Mouse (Mus musculus) lung, embryonic 16.5 days (tissue): Measurements from ENCODE around the gene Limch1. TPM values are rescaled to one million over a fixed set of nuclear protein-coding genes. Genes with fewer than 3 reads are reported as not detected.
A peak's percentile ranks its signal among the peaks of the same experiment; 100 is the strongest.

Experiments
- ATAC-seq: fragments of 200-750 bp; cut with Nextera tagmentation; 2 replicates; pipeline ENCODE4 v1.8.0; 2017; ENCODE audit warnings: low read depth, mild to moderate bottlenecking, moderate library complexity
- H3K27ac ChIP-seq: fragments of 300-500 bp; sonication (generic); 2 replicates; pipeline ENCODE4 v1.5.1; 2014; ENCODE audit warnings: mild to moderate bottlenecking, control low read depth, low read length
- H3K27me3 ChIP-seq: fragments of 300-500 bp; sonication (generic); 2 replicates; pipeline ENCODE4 v1.6.1; 2014; ENCODE audit warnings: low read depth, low read length, mixed read lengths; ENCODE audit not compliant: control insufficient read depth, insufficient read depth
- H3K36me3 ChIP-seq: fragments of 300-500 bp; sonication (generic); 2 replicates; pipeline ENCODE4 v1.6.1; 2014; ENCODE audit warnings: low read length; ENCODE audit not compliant: control insufficient read depth, insufficient read depth
- H3K4me1 ChIP-seq: fragments of 300-500 bp; sonication (generic); replicated peaks from 2 replicates; pipeline ENCODE4 v1.6.1; 2014; ENCODE audit warnings: low read length, mixed read lengths; ENCODE audit not compliant: control insufficient read depth, insufficient read depth
- H3K4me2 ChIP-seq: fragments of 300-500 bp; sonication (generic); 2 replicates; pipeline ENCODE4 v1.6.1; 2014; ENCODE audit warnings: low read depth, low read length, control low read depth
- H3K4me3 ChIP-seq: fragments of 300-500 bp; sonication (generic); 2 replicates; pipeline ENCODE4 v1.5.1; 2014; ENCODE audit warnings: mild to moderate bottlenecking, low read length, control low read depth
- H3K9ac ChIP-seq: fragments of 300-500 bp; sonication (generic); 2 replicates; pipeline ENCODE4 v1.6.1; 2014; ENCODE audit warnings: low read length, control low read depth
- H3K9me3 ChIP-seq: fragments of 300-500 bp; sonication (generic); 2 replicates; pipeline ENCODE4 v1.6.1; 2016; ENCODE audit warnings: low read length; ENCODE audit not compliant: control insufficient read depth
- WGBS: fragments of 180-500 bp; shearing (Covaris S2); extraction: QIAGEN DNeasy Blood & Tissue Kit; methylation state at CpG from one replicate; pipeline ENCODE4 v1.1.7; 2014; 5-methylcytosine and 5-hydroxymethylcytosine counted together
- polyA plus RNA-seq: library from polyadenylated mRNA; unstranded; fragments of >200 nt; fragmentation: Nextera tagmentation; extraction: Ambion mirVana; gene quantifications from 2 replicates; pipeline ENCODE4 v1.2.1, GENCODE M21; 2015

Gene Limch1
- polyA plus RNA-seq, 1 experiment from 2014 or later: 97.4 TPM

GRCm38 (mm10) chr5:66953971-66954644 is 208.5 kb downstream of the Limch1 start:
- WGBS: 78% methylated on average over 7 of the region's 7 CpGs

DNA sequence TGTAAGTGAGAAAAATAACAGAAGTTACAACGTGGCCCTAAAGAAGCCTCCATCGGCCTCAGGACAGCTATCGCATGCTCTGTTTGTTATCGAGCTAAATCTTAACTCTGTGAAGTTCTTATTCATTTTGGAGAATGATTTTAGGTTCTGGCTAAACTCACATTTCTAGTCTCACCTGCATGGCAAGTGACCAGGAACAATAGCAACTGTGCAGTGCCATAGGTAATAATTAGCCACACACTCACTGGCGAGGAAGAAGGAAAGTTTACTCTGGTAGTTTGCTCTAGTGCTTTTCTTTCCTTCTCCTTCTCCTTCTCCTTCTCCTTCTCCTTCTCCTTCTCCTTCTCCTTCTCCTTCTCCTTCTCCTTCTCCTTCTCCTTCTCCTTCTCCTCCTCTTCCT is 209.6 kb downstream of the Limch1 start:
- no peak; the same call in 1 of the 2 replicates for ATAC-seq
- Histone ChIP-seq H3K4me2 (no peak overlapping the region), H3K27me3 (no peaks in the 10 kb centered on the region), H3K4me1 (peaks cover 5% of the 10 kb centered on the region; the same call in 1 of the 2 replicates), H3K4me3 (no peak overlapping the region), H3K27ac (peak overlapping the region; percentile 79), H3K9me3 (0 out of 2 replicates have a peak, but pooled peaks cover 3% of the 10 kb centered on the region), H3K9ac (no peak overlapping the region), H3K36me3 (peaks cover 6% of the 10 kb centered on the region; the same call in 1 of the 2 replicates)
- 51% methylated on average over 5 of the region's 5 CpGs for WGBS

More at GRCm38 (mm10) chr5:66953971-66954644, 208.5 kb downstream of the Limch1 start:
- Histone ChIP-seq H3K9ac (no peak overlapping the region), H3K4me1 (peaks cover 6% of the 10 kb centered on the region), H3K9me3 (0 out of 2 replicates have a peak, but pooled peaks cover 3% of the 10 kb centered on the region), H3K4me3 (no peak overlapping the region), H3K36me3 (peaks cover 6% of the 10 kb centered on the region; the same call in 1 of the 2 replicates), H3K27me3 (no peaks in the 10 kb centered on the region), H3K27ac (no peak overlapping the region; the same call in 1 of the 2 replicates), H3K4me2 (no peak overlapping the region)
- no peak for ATAC-seq

- Histone ChIP-seq H3K9ac (no peak overlapping the region), H3K36me3 (peaks cover 18% of the 10 kb centered on the region), H3K27ac (no peak overlapping the region), H3K4me3 (no peak overlapping the region), H3K4me2 (no peak overlapping the region), H3K27me3 (no peaks in the 10 kb centered on the region), H3K4me1 (0 out of 2 replicates have a peak, but pooled peaks cover 5% of the 10 kb centered on the region), H3K9me3 (peaks cover 7% of the 10 kb centered on the region; the same call in 1 of the 2 replicates)
- ATAC-seq: peak; percentile 34; the same call in 1 of the 2 replicates
- 66% methylated on average over 10 of the region's 10 CpGs for WGBS
These were observed 212.0 kb downstream of the Limch1 start for GRCm38 (mm10) chr5:66957656-66958055.

GRCm38 (mm10) chr5:66958118-66958517 is 212.5 kb downstream of the Limch1 start:
- Histone ChIP-seq H3K9ac (no peak overlapping the region), H3K9me3 (peaks cover 5% of the 10 kb centered on the region; the same call in 1 of the 2 replicates), H3K36me3 (peaks cover 17% of the 10 kb centered on the region), H3K4me1 (0 out of 2 replicates have a peak, but pooled peaks cover 7% of the 10 kb centered on the region), H3K27me3 (no peaks in the 10 kb centered on the region), H3K4me2 (no peak overlapping the region), H3K4me3 (no peak overlapping the region), H3K27ac (no peak overlapping the region)
- ATAC-seq: no peak
- WGBS: 72% methylated on average over 8 of the region's 8 CpGs

- Histone ChIP-seq H3K27ac (no peak overlapping the region), H3K27me3 (no peaks in the 10 kb centered on the region)
- 80% methylated on average over 8 of the region's 8 CpGs for WGBS
These were observed 214.3 kb downstream of the Limch1 start for GRCm38 (mm10) chr5:66959968-66960367.

GRCm38 (mm10) chr5:66965442-66965841 is 219.8 kb downstream of the Limch1 start:
- peaks cover 17% of the 10 kb centered on the region for H3K36me3 ChIP-seq
- H3K4me2 ChIP-seq: no peak overlapping the region
- H3K9me3 ChIP-seq: peaks cover 5% of the 10 kb centered on the region; the same call in 1 of the 2 replicates
- H3K27ac ChIP-seq: no peak overlapping the region
- peaks cover 24% of the 10 kb centered on the region for H3K4me1 ChIP-seq
- H3K9ac ChIP-seq: no peak overlapping the region
- H3K27me3 ChIP-seq: no peaks in the 10 kb centered on the region
- no peak overlapping the region for H3K4me3 ChIP-seq
- 35% methylated on average over 6 of the region's 6 CpGs for WGBS
- ATAC-seq: no peak

More at GRCm38 (mm10) chr5:66959968-66960367, 214.3 kb downstream of the Limch1 start:
- Histone ChIP-seq H3K9ac (no peak overlapping the region), H3K9me3 (peaks cover 5% of the 10 kb centered on the region; the same call in 1 of the 2 replicates), H3K4me3 (no peak overlapping the region), H3K36me3 (peaks cover 13% of the 10 kb centered on the region), H3K4me2 (no peak overlapping the region), H3K4me1 (0 out of 2 replicates have a peak, but pooled peaks cover 8% of the 10 kb centered on the region)
- ATAC-seq: no peak

GRCm38 (mm10) chr5:66967147-66967546 is 221.5 kb downstream of the Limch1 start:
- Histone ChIP-seq H3K9ac (no peak overlapping the region), H3K4me2 (no peak overlapping the region), H3K27me3 (no peaks in the 10 kb centered on the region), H3K27ac (no peak overlapping the region), H3K36me3 (peaks cover 4% of the 10 kb centered on the region; the same call in 1 of the 2 replicates), H3K4me3 (no peak overlapping the region), H3K9me3 (no peaks in the 10 kb centered on the region), H3K4me1 (peaks cover 24% of the 10 kb centered on the region)
- 49% methylated on average over 2 of the region's 2 CpGs for WGBS
- ATAC-seq: no peak

- no peaks in the 10 kb centered on the region for H3K9me3 ChIP-seq
- peaks cover 24% of the 10 kb centered on the region for H3K4me1 ChIP-seq
- H3K4me2 ChIP-seq: peak overlapping the region; percentile 58
- H3K9ac ChIP-seq: peak overlapping the region; percentile 43; the same call in 1 of the 2 replicates
- peaks cover 4% of the 10 kb centered on the region; the same call in 1 of the 2 replicates for H3K36me3 ChIP-seq
- 46% methylated on average over 4 of the region's 4 CpGs for WGBS
- H3K4me3 ChIP-seq: peak overlapping the region; percentile 32
- no peaks in the 10 kb centered on the region for H3K27me3 ChIP-seq
- H3K27ac ChIP-seq: peak overlapping the region; percentile 70
- ATAC-seq: no peak
These were observed 222.0 kb downstream of the Limch1 start for GRCm38 (mm10) chr5:66967646-66968045.

DNA sequence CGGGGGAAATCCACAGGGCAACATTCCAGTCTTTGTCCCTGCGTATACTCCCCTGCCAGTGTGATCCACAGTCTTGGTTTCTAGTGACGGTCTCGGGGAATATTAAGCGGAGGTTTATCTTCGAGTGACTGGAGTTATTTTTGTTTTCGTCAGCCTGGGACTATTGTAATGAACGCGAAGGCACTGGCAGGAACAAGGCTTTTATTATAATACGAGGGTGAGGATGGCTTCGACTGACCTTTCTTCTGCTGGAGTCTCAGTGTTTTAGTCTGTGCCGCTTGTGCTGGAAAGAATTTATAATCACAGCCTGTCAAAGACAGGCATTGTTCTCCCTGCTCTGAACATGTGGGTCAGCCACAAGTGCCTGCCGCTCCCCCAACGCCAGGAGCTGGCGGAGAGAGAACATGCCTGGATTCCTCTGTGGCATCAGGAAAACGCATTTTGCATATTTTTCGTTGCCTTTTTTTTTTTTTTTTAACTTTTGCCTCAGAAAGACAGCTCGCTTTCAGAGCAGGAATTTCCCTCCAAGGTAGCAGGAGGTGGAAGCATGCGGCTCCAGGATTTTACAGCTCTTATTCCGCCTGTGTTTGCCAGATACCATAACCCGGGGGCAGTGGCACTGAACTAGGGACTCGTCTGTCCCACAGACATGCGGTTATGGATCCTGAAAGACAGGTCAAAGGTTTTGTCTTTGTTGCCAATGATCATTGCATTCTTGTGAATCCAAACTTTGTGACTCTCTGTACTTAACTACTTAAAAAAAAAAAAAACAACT is 222.6 kb downstream of the Limch1 start:
- H3K27me3 ChIP-seq: no peaks in the 10 kb centered on the region
- WGBS: 7% methylated on average over 23 of the region's 23 CpGs
- H3K9ac ChIP-seq: peak overlapping the region; percentile 43
- ATAC-seq: peak; percentile 84
- peak overlapping the region; percentile 70 for H3K27ac ChIP-seq
- peaks cover 4% of the 10 kb centered on the region; the same call in 1 of the 2 replicates for H3K36me3 ChIP-seq
- H3K4me3 ChIP-seq: peak overlapping the region; percentile 32
- no peaks in the 10 kb centered on the region for H3K9me3 ChIP-seq
- peak overlapping the region; percentile 58 for H3K4me2 ChIP-seq
- H3K4me1 ChIP-seq: peaks cover 21% of the 10 kb centered on the region
